Mouse (Mus musculus): ENCODE measurements around the gene Zfp109. TPM values are rescaled to one million over a fixed set of nuclear protein-coding genes. Genes with fewer than 3 reads are reported as not detected.

The Zfp109 gene
- 0.39 and 1.1 TPM in 2 replicates for total RNA-seq (2023)

GRCm38 (mm10) chr7:24237040-24237791 is at the start of gene Zfp109:
Gene Zfp109 (minus strand): TSS chr7:24237560.

GRCm38 (mm10) chr7:24270288-24270672 is 32.9 kb upstream of the Zfp109 start, which contains the start of gene Zfp93:
Gene Zfp93 (plus strand): TSS chr7:24270420.

GRCm38 (mm10) chr7:24254633-24255474 is 17.5 kb upstream of the Zfp109 start, which contains the start of gene Zfp108:
Gene Zfp108 (plus strand): TSS chr7:24254794.

GRCm38 (mm10) chr7:24211343-24211742 is 26.0 kb downstream of the Zfp109 start, which contains the start of gene Zfp111:
Gene Zfp111 (minus strand): TSS chr7:24211443.

Other genes starting within 250 kb of the Zfp109 start
- gene V1rd19, start 235.9 kb downstream of the Zfp109 start, total RNA-seq (2023) = not detected in 2 replicates
- gene Vmn1r183, start 184.3 kb downstream of the Zfp109 start, total RNA-seq (2023) = not detected in 2 replicates
- gene Zfp180, start 155.6 kb downstream of the Zfp109 start, total RNA-seq (2023) = 14.1 and 21.8 TPM in 2 replicates
- 2.0 TPM in 2 replicates for gene Zfp112, start 125.2 kb downstream of the Zfp109 start, total RNA-seq (2023)
- gene Zfp235, start 103.4 kb downstream of the Zfp109 start, total RNA-seq (2023) = 1.6 and 2.3 TPM in 2 replicates
- gene Zfp114, start 62.5 kb downstream of the Zfp109 start, total RNA-seq (2023) = not detected in 2 replicates
- 1.8 and 2.9 TPM in 2 replicates for gene Zfp111, start 26.1 kb downstream of the Zfp109 start, total RNA-seq (2023)
- gene Zfp108, start 17.2 kb upstream of the Zfp109 start, total RNA-seq (2023) = not detected in 2 replicates
- 0.19 TPM in 1 of 2 replicates, not detected in the other for gene Zfp93, start 32.9 kb upstream of the Zfp109 start, total RNA-seq (2023)
- 1.2 and 1.4 TPM in 2 replicates for gene Zfp61, start 63.7 kb upstream of the Zfp109 start, total RNA-seq (2023)
- gene Zfp94, start 79.1 kb upstream of the Zfp109 start, total RNA-seq (2023) = not detected in 2 replicates
- gene Tescl, start 96.4 kb upstream of the Zfp109 start, total RNA-seq (2023) = not detected in 2 replicates
- gene Lypd5, start 111.6 kb upstream of the Zfp109 start, total RNA-seq (2023) = not detected in 2 replicates
- 18.0 and 26.6 TPM in 2 replicates for gene Kcnn4, start 132.7 kb upstream of the Zfp109 start, total RNA-seq (2023)
- 55.2 and 65.2 TPM in 2 replicates for gene Smg9, start 162.1 kb upstream of the Zfp109 start, total RNA-seq (2023)
- 2.0 and 2.1 TPM in 2 replicates for gene Irgc1, start 214.7 kb upstream of the Zfp109 start, total RNA-seq (2023)
- 1,192 and 1,464 TPM in 2 replicates for gene Plaur, start 224.9 kb upstream of the Zfp109 start, total RNA-seq (2023)
- gene Cadm4, start 244.5 kb upstream of the Zfp109 start, total RNA-seq (2023) = 0.29 TPM in 1 of 2 replicates, not detected in the other

Data from neutrophil, adult 65 days (primary cell).